Mouse (Mus musculus) bone marrow, adult 2 months (tissue): Measurements from ENCODE around the gene E130308A19Rik. TPM values are rescaled to one million over a fixed set of nuclear protein-coding genes. Genes with fewer than 3 reads are reported as not detected.

ENCODE experiments used
- H3K27ac ChIP-seq: fragments of 200-500 bp; 2 replicates; pipeline ENCODE4 v1.5.1; 2012; ENCODE audit warnings: low read depth, mild to moderate bottlenecking, control low read depth, inconsistent platforms, low read length; ENCODE audit not compliant: control insufficient read depth, poor library complexity, insufficient read depth
- H3K4me1 ChIP-seq: fragments of 200-500 bp; 2 replicates; pipeline ENCODE4 v1.6.1; 2011; ENCODE audit warnings: low read length; ENCODE audit not compliant: control insufficient read depth, insufficient read depth
- H3K4me3 ChIP-seq: fragments of 200-500 bp; replicated peaks from 2 replicates; pipeline ENCODE3; 2011; ENCODE audit warnings: mild to moderate bottlenecking, low read depth, low read length, control low read depth; ENCODE audit not compliant: control insufficient read depth
- CTCF ChIP-seq: fragments of 200-500 bp; IDR thresholded peaks from 2 replicates; pipeline ENCODE4 v1.5.1; 2011; ENCODE audit warnings: low read length, control low read depth; ENCODE audit not compliant: control insufficient read depth, insufficient read depth
- POLR2A ChIP-seq: fragments of 200-500 bp; IDR thresholded peaks from 2 replicates; pipeline ENCODE4 v1.6.1; 2011; ENCODE audit warnings: low read depth, mild to moderate bottlenecking, control low read depth, low read length, borderline replicate concordance; ENCODE audit not compliant: control insufficient read depth
- WGBS: fragments of 180-500 bp; shearing (Covaris S2); methylation state at CpG from one replicate; pipeline ENCODE4 v1.1.7; 2018; 5-methylcytosine and 5-hydroxymethylcytosine counted together
- polyA plus RNA-seq: library from polyadenylated mRNA; stranded (reverse); fragments of >200 nt; gene quantifications from 2 replicates; pipeline ENCODE4 v1.2.4, GENCODE M21; 2011; ENCODE audit warnings: low replicate concordance; ENCODE audit not compliant: missing spikeins, insufficient read depth, insufficient read length

Gene E130308A19Rik
- polyA plus RNA-seq, 1 experiment = 6.5 TPM

GRCm38 (mm10) chr4:59666550-59667317, 40.7 kb downstream of the E130308A19Rik start:
- H3K27ac ChIP-seq = no peak overlapping the region; the same call in 1 of the 2 replicates
- H3K4me1 ChIP-seq = peaks cover 2% of the 10 kb centered on the region; the same call in 1 of the 2 replicates
- no peak for TF ChIP-seq CTCF
- TF ChIP-seq POLR2A = no peak
- 66% methylated on average over 3 of the region's 3 CpGs for WGBS
- H3K4me3 ChIP-seq = no peak overlapping the region

GRCm38 (mm10) chr4:59668050-59668449, 42.0 kb downstream of the E130308A19Rik start:
- 75% methylated on average over 3 of the region's 3 CpGs for WGBS
- TF ChIP-seq POLR2A = no peak
- no peak for TF ChIP-seq CTCF
- Histone ChIP-seq H3K27ac (no peak overlapping the region), H3K4me3 (no peak overlapping the region), H3K4me1 (peaks cover 2% of the 10 kb centered on the region)

- Histone ChIP-seq H3K4me3 (no peak overlapping the region), H3K4me1 (peaks cover 4% of the 10 kb centered on the region), H3K27ac (no peak overlapping the region)
- WGBS = 91% methylated on average over 1 of the region's 1 CpGs
- no peak for TF ChIP-seq POLR2A
- no peak for TF ChIP-seq CTCF
Observed at GRCm38 (mm10) chr4:59669131-59669530, 43.1 kb downstream of the E130308A19Rik start.

GRCm38 (mm10) chr4:59670015-59670414, 44.0 kb downstream of the E130308A19Rik start:
- H3K4me3 ChIP-seq = no peak overlapping the region
- TF ChIP-seq POLR2A = no peak
- 81% methylated on average over 2 of the region's 2 CpGs for WGBS
- H3K4me1 ChIP-seq = peaks cover 4% of the 10 kb centered on the region
- H3K27ac ChIP-seq = no peak overlapping the region

- Histone ChIP-seq H3K4me3 (no peak overlapping the region), H3K27ac (no peak overlapping the region), H3K4me1 (peaks cover 2% of the 10 kb centered on the region; the same call in 1 of the 2 replicates)
- WGBS = 77% methylated on average over 2 of the region's 2 CpGs
- TF ChIP-seq CTCF (no peak), POLR2A (no peak)
Observed at GRCm38 (mm10) chr4:59673423-59674117, 47.6 kb downstream of the E130308A19Rik start.

- H3K4me1 ChIP-seq = peaks cover 2% of the 10 kb centered on the region; the same call in 1 of the 2 replicates
Observed at GRCm38 (mm10) chr4:59674929-59675679, 49.1 kb downstream of the E130308A19Rik start.

GRCm38 (mm10) chr4:59675699-59676098, 49.7 kb downstream of the E130308A19Rik start:
- Histone ChIP-seq H3K4me1 (peaks cover 2% of the 10 kb centered on the region; the same call in 1 of the 2 replicates), H3K27ac (no peak overlapping the region), H3K4me3 (no peak overlapping the region)
- 56% methylated on average over 3 of the region's 3 CpGs for WGBS
- no peak for TF ChIP-seq CTCF
- TF ChIP-seq POLR2A = no peak

More at GRCm38 (mm10) chr4:59674929-59675679, 49.1 kb downstream of the E130308A19Rik start:
- H3K4me3 ChIP-seq = no peak overlapping the region
- WGBS = 70% methylated on average over 8 of the region's 8 CpGs
- H3K27ac ChIP-seq = no peak overlapping the region
- TF ChIP-seq POLR2A (no peak), CTCF (no peak)

- Histone ChIP-seq H3K27ac (no peak overlapping the region), H3K4me3 (no peak overlapping the region), H3K4me1 (peaks cover 1% of the 10 kb centered on the region; the same call in 1 of the 2 replicates)
- no peak for TF ChIP-seq CTCF
- no peak for TF ChIP-seq POLR2A
- 65% methylated on average over 1 of the region's 1 CpGs for WGBS
Observed at GRCm38 (mm10) chr4:59681383-59681782, 55.4 kb downstream of the E130308A19Rik start.
